Mouse (Mus musculus): ENCODE measurements around the gene Mus81.

Mus81 gene

GRCm38 (mm10) chr19:5487768-5488550 is at the start of gene Mus81:
TSS of gene Mus81 (minus strand) at chr19:5488402.
- peak; percentile 98 for DNase-seq (ENCODE audit: low read depth, low spot score)

GRCm38 (mm10) chr19:5532520-5532919 is 44.3 kb upstream of the Mus81 start:
- DNase-seq (ENCODE audit: low read depth, low spot score) = no peak

- DNase-seq (ENCODE audit: low read depth, low spot score) = no peak
These were observed 41.9 kb upstream of the Mus81 start for GRCm38 (mm10) chr19:5530138-5530524.

- DNase-seq (ENCODE audit: low read depth, low spot score) = peak; percentile 98
These were observed 41.3 kb upstream of the Mus81 start for GRCm38 (mm10) chr19:5529325-5530137.

GRCm38 (mm10) chr19:5525204-5525603 is 37.0 kb upstream of the Mus81 start:
- DNase-seq (ENCODE audit: low read depth, low spot score) = no peak

- DNase-seq (ENCODE audit: low read depth, low spot score) = no peak
These were observed 30.5 kb upstream of the Mus81 start for GRCm38 (mm10) chr19:5518721-5519120.

GRCm38 (mm10) chr19:5516906-5517505 is 28.8 kb upstream of the Mus81 start:
- peak; percentile 67 for DNase-seq (ENCODE audit: low read depth, low spot score)

- DNase-seq (ENCODE audit: low read depth, low spot score) = peak; percentile 48
These were observed 27.9 kb upstream of the Mus81 start for GRCm38 (mm10) chr19:5515840-5516777.

GRCm38 (mm10) chr19:5513005-5513349 is 24.8 kb upstream of the Mus81 start:
- no peak for DNase-seq (ENCODE audit: low read depth, low spot score)

GRCm38 (mm10) chr19:5512091-5513004 is 24.1 kb upstream of the Mus81 start:
- no peak for DNase-seq (ENCODE audit: low read depth, low spot score)

- peak; percentile 42 for DNase-seq (ENCODE audit: low read depth, low spot score)
These were observed 23.0 kb upstream of the Mus81 start for GRCm38 (mm10) chr19:5511074-5511632.

- peak; percentile 99 for DNase-seq (ENCODE audit: low read depth, low spot score)
These were observed 22.1 kb upstream of the Mus81 start, which contains the start of gene Snx32 for GRCm38 (mm10) chr19:5510031-5511026. TSS of gene Snx32 (minus strand) at chr19:5510538.

GRCm38 (mm10) chr19:5503687-5504086 is 15.5 kb upstream of the Mus81 start, which contains the start of gene 1700020D05Rik:
TSS of gene 1700020D05Rik (minus strand) at chr19:5503787.
- DNase-seq (ENCODE audit: low read depth, low spot score) = no peak

GRCm38 (mm10) chr19:5500330-5500875 is 12.2 kb upstream of the Mus81 start:
- no peak for DNase-seq (ENCODE audit: low read depth, low spot score)

GRCm38 (mm10) chr19:5496052-5496370 is 7.8 kb upstream of the Mus81 start:
- DNase-seq (ENCODE audit: low read depth, low spot score) = no peak

GRCm38 (mm10) chr19:5495353-5496051 is 7.3 kb upstream of the Mus81 start:
- DNase-seq (ENCODE audit: low read depth, low spot score) = peak; percentile 53

GRCm38 (mm10) chr19:5494314-5494713 is 6.1 kb upstream of the Mus81 start:
- DNase-seq (ENCODE audit: low read depth, low spot score) = no peak

- peak; percentile 82 for DNase-seq (ENCODE audit: low read depth, low spot score)
These were observed 5.1 kb upstream of the Mus81 start for GRCm38 (mm10) chr19:5493301-5493721.

All from ZHBTc4 (cell line).